Mouse (Mus musculus) heart, postnatal 0 days (tissue): ENCODE data around the gene Slc20a1.

Experiments used
- CTCF ChIP-seq: IDR thresholded peaks from 2 replicates; pipeline ENCODE4 v1.5.1; 2016; ENCODE audit warnings: antibody characterized with exemption, control low read depth, low read depth
- EP300 ChIP-seq: IDR thresholded peaks from 2 replicates; pipeline ENCODE4 v1.6.1; 2016; ENCODE audit warnings: antibody characterized with exemption, low read depth

- no peak for TF ChIP-seq CTCF
- no peak for TF ChIP-seq EP300
Observed at GRCm38 (mm10) chr2:129197197-129197596, 1.4 kb upstream of the Slc20a1 start.
